21 mouse cellular contexts compared by ENCODE assay signal in the genomic region with DNA sequence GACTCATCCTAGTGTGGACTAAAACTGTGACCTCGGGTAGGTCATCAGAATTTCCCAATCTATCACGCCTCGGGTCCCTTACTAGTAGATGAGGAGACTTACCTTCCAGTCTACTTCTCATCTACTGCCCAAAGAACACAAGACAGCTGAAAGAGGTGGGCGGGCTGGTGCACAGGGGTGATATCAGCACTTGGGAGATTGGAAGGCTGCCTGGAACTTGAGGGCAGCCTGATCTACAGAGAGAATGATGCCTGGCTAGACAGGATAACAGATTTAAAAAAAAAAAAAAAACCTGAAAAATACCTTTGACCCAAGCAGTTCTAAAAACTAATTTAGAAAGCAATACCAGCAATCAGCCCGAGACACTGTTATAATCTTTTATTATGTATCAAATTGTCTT. TPM values are rescaled to one million over a fixed set of nuclear protein-coding genes. Genes with fewer than 3 reads are reported as not detected.
DNase-seq lines count a peak whose midpoint lies in the region; ATAC-seq lines count a peak whose summit lies in the region.
"Had no signal": no experiment of that assay in that cellular context is flagged by ENCODE, and none has a peak within 500 bp of the region (broad histone marks: within the 10 kb centered on the region; RNA-seq: fewer than 3 reads in every experiment).

No protein-coding gene starts in this region.

- no peak overlapping the region for H3K4me3 ChIP-seq in liver, embryonic 15.5 days (replicated peaks)
- H3K4me3 ChIP-seq: embryonic facial prominence, embryonic 12.5 days; gastrocnemius, adult 2 months; heart, embryonic 15.5 days; hindbrain, embryonic 10.5 days; intestine, embryonic 15.5 days had no signal

- H3K4me1 ChIP-seq in liver, embryonic 15.5 days (replicated peaks) = peaks cover 15% of the 10 kb centered on the region; the same call in 1 of the 2 replicates
- H3K4me1 ChIP-seq: heart, embryonic 15.5 days had no signal

- H3K9ac ChIP-seq in liver, embryonic 15.5 days = no peak overlapping the region
- H3K9ac ChIP-seq: embryonic facial prominence, embryonic 12.5 days; heart, embryonic 15.5 days; hindbrain, embryonic 14.5 days; intestine, embryonic 15.5 days had no signal

- 40% methylated on average over 5 of the region's 5 CpGs for WGBS in liver, embryonic 15.5 days (ENCODE audit: insufficient replicate concordance)

- no peaks in the 10 kb centered on the region for H3K27me3 ChIP-seq in liver, embryonic 15.5 days
- H3K27me3 ChIP-seq: embryonic facial prominence, embryonic 12.5 days; heart, embryonic 15.5 days; intestine, embryonic 15.5 days; Patski had no signal

- peak; percentile 28 for DNase-seq in MEL-GATA-1-ER (ENCODE audit: extremely low read depth, low read depth)
- DNase-seq in heart, adult 9 months (ENCODE audit: low spot score in 2 of 2) = no peak
- DNase-seq in frontal cortex, postnatal 36 days (ENCODE audit: low spot score in 2 of 2) = no peak
- no peak for DNase-seq in frontal cortex, adult 2 months (ENCODE audit: extremely low spot score in 1 of 2, low spot score in 1 of 2)
- DNase-seq: adrenal gland, postnatal 14 days; cerebellum, adult 18-20 months; cerebellum, postnatal 14 days; gastrocnemius, adult 2 months; gastrocnemius, postnatal 36 days had no signal

- peaks cover 27% of the 10 kb centered on the region for H3K36me3 ChIP-seq in liver, embryonic 15.5 days (replicated peaks)
- H3K36me3 ChIP-seq: heart, embryonic 15.5 days had no signal

- no peak overlapping the region for H3K4me2 ChIP-seq in liver, embryonic 15.5 days
- H3K4me2 ChIP-seq: embryonic facial prominence, embryonic 12.5 days; heart, embryonic 11.5 days; heart, embryonic 15.5 days; hindbrain, embryonic 14.5 days; intestine, embryonic 15.5 days had no signal

- H3K27ac ChIP-seq in liver, embryonic 15.5 days (replicated peaks) = no peak overlapping the region
- H3K27ac ChIP-seq: embryonic facial prominence, embryonic 12.5 days; gastrocnemius, adult 2 months; heart, embryonic 15.5 days; hindbrain, embryonic 10.5 days; hindbrain, embryonic 14.5 days; intestine, embryonic 15.5 days had no signal

- no peaks in the 10 kb centered on the region for H3K9me3 ChIP-seq in liver, embryonic 15.5 days (replicated peaks)
- H3K9me3 ChIP-seq: embryonic facial prominence, embryonic 12.5 days; heart, embryonic 15.5 days; hindbrain, embryonic 10.5 days; intestine, embryonic 15.5 days had no signal

- ATAC-seq in common myeloid progenitor, adult 5-6 weeks (replicated peaks; ENCODE audit: low read depth, poor library complexity, severe bottlenecking) = peak; percentile 67
- ATAC-seq in liver, embryonic 15.5 days (ENCODE audit: insufficient read depth) = peak; percentile 31; the same call in 1 of the 2 replicates
- peak; percentile 93 for ATAC-seq in megakaryocyte-erythroid progenitor cell, adult 5-6 weeks (replicated peaks; ENCODE audit: low FRiP score, low TSS enrichment, poor library complexity, severe bottlenecking)
- ATAC-seq: activated CD4-positive, CD25-positive, alpha-beta regulatory T cell, adult 4 months; forebrain, embryonic 16.5 days; intestine, embryonic 15.5 days; Patski had no signal

RNA-seq across cellular contexts. Expression of a gene that starts 34.7 kb away (rescaled TPM):
- total RNA-seq in common myeloid progenitor, adult 5-6 weeks (2017) = 54.4 and 64.8 TPM in 2 replicates
- polyA plus RNA-seq in liver, embryonic 15.5 days (2015; fragmentation: Nextera tagmentation; extraction: Ambion mirVana) = 121 and 141 TPM in 2 replicates
- total RNA-seq in megakaryocyte-erythroid progenitor cell, adult 5-6 weeks (2014; fragmentation: Nextera tagmentation) = 9.5 and 11.8 TPM in 2 replicates
- total RNA-seq in megakaryocyte-erythroid progenitor cell, adult 5-6 weeks (2017) = 34.1 and 40.0 TPM in 2 replicates
- 97.2 and 100 TPM in 2 replicates for polyA plus RNA-seq in frontal cortex, adult 2 months (2012; rRNA removed)

Comparison
In these comparisons a context has a peak if more than half of its experiments do, and no peak if none do; other contexts are left out.
1. ATAC-seq: peak in every context shown above with its lines; median percentile 93 in megakaryocyte-erythroid progenitor cell, adult 5-6 weeks; 67 in common myeloid progenitor, adult 5-6 weeks; 31 in liver, embryonic 15.5 days.